Mouse (Mus musculus) bone marrow macrophage, adult 2 months (primary cell): ENCODE measurements at regions not wholly inside any gene's neighbourhood (a gene's known extent, or its start where the extent isn't known, plus 50 kb on each side); places are given as distances from the start of the nearest gene placed in this dataset.
A peak's percentile ranks its signal among the peaks of the same experiment; 100 is the strongest.

ENCODE experiments used
- H3K27ac ChIP-seq: 2 replicates; pipeline ENCODE4 v1.5.1; 2012; ENCODE audit warnings: low read depth, low read length; ENCODE audit not compliant: insufficient read depth
- H3K4me1 ChIP-seq: 2 replicates; pipeline ENCODE4 v1.6.1; 2012; ENCODE audit warnings: low read length; ENCODE audit not compliant: control insufficient read depth, insufficient read depth
- H3K4me3 ChIP-seq: 2 replicates; pipeline ENCODE4 v1.5.1; 2012; ENCODE audit warnings: mild to moderate bottlenecking, low read length, moderate library complexity; ENCODE audit not compliant: insufficient read depth
- CTCF ChIP-seq: IDR thresholded peaks from 2 replicates; pipeline ENCODE4 v1.5.1; 2012; ENCODE audit warnings: low read depth, mild to moderate bottlenecking, low read length, moderate library complexity
- POLR2A ChIP-seq: IDR thresholded peaks from 2 replicates; pipeline ENCODE4 v1.6.1; 2012; ENCODE audit warnings: mild to moderate bottlenecking, low read depth, low read length, borderline replicate concordance

- Histone ChIP-seq H3K27ac (no peak overlapping the region), H3K4me3 (no peak overlapping the region), H3K4me1 (no peaks in the 10 kb centered on the region)
- TF ChIP-seq POLR2A (no peak), CTCF (no peak; the same call in 1 of the 2 replicates)
These were observed 60.4 kb upstream of the Scaf11 start for GRCm38 (mm10) chr15:96521125-96521455.

- no peak overlapping the region for H3K4me3 ChIP-seq
- H3K27ac ChIP-seq, result no peak overlapping the region
- no peaks in the 10 kb centered on the region for H3K4me1 ChIP-seq
These were observed 59.9 kb upstream of the Scaf11 start for GRCm38 (mm10) chr15:96520412-96521124.

GRCm38 (mm10) chr15:96518156-96518555 lies 57.5 kb upstream of the Scaf11 start:
- Histone ChIP-seq H3K4me3 (no peak overlapping the region), H3K4me1 (no peaks in the 10 kb centered on the region), H3K27ac (no peak overlapping the region)
- TF ChIP-seq POLR2A (no peak), CTCF (no peak)

More at GRCm38 (mm10) chr15:96520412-96521124, 59.9 kb upstream of the Scaf11 start:
- peak; percentile 91 for TF ChIP-seq CTCF
- no peak for TF ChIP-seq POLR2A

- H3K4me1 ChIP-seq, result no peaks in the 10 kb centered on the region
- TF ChIP-seq POLR2A (no peak), CTCF (no peak)
- H3K4me3 ChIP-seq, result no peak overlapping the region
- H3K27ac ChIP-seq, result no peak overlapping the region
These were observed 55.0 kb upstream of the Scaf11 start for GRCm38 (mm10) chr15:96515620-96516019.

GRCm38 (mm10) chr15:96512636-96513035 lies 52.0 kb upstream of the Scaf11 start:
- no peak for TF ChIP-seq POLR2A
- no peak for TF ChIP-seq CTCF
- H3K4me1 ChIP-seq, result no peaks in the 10 kb centered on the region
- H3K27ac ChIP-seq, result no peak overlapping the region
- H3K4me3 ChIP-seq, result no peak overlapping the region
